Mouse (Mus musculus): ENCODE data around the gene Tiam2.

The Tiam2 gene

GRCm38 (mm10) chr17:3500076-3500475 lies 173.7 kb downstream of the Tiam2 start:
- DNase-seq: no peak

- DNase-seq: peak; percentile 3
Measured at GRCm38 (mm10) chr17:3500936-3501335, 174.6 kb downstream of the Tiam2 start.

- DNase-seq: no peak
Measured at GRCm38 (mm10) chr17:3505711-3506110, 179.3 kb downstream of the Tiam2 start.

- no peak for DNase-seq
Measured at GRCm38 (mm10) chr17:3506508-3506907, 180.1 kb downstream of the Tiam2 start.

GRCm38 (mm10) chr17:3509841-3510240 lies 183.5 kb downstream of the Tiam2 start:
- DNase-seq: peak; percentile 66

- no peak for DNase-seq
Measured at GRCm38 (mm10) chr17:3514316-3514715, 187.9 kb downstream of the Tiam2 start.

GRCm38 (mm10) chr17:3515851-3516250 lies 189.5 kb downstream of the Tiam2 start:
- DNase-seq: no peak

GRCm38 (mm10) chr17:3516406-3516805 lies 190.0 kb downstream of the Tiam2 start:
- DNase-seq: no peak

- no peak for DNase-seq
Measured at GRCm38 (mm10) chr17:3520344-3520743, 194.0 kb downstream of the Tiam2 start.

GRCm38 (mm10) chr17:3527841-3528471 lies 201.6 kb downstream of the Tiam2 start:
- no peak for DNase-seq

GRCm38 (mm10) chr17:3529523-3529922 lies 203.2 kb downstream of the Tiam2 start:
- no peak for DNase-seq

GRCm38 (mm10) chr17:3530549-3530948 lies 204.2 kb downstream of the Tiam2 start:
- no peak for DNase-seq

- no peak for DNase-seq
Measured at GRCm38 (mm10) chr17:3531641-3532040, 205.3 kb downstream of the Tiam2 start.

GRCm38 (mm10) chr17:3532254-3532653 lies 205.9 kb downstream of the Tiam2 start, which contains the start of gene Cldn20:
Cldn20 (plus strand) TSS chr17:3532554.
- no peak for DNase-seq

GRCm38 (mm10) chr17:3533425-3533824 lies 207.1 kb downstream of the Tiam2 start:
- peak; percentile 15 for DNase-seq

GRCm38 (mm10) chr17:3540304-3540703 lies 213.9 kb downstream of the Tiam2 start:
- DNase-seq: no peak

- no peak for DNase-seq
Measured at GRCm38 (mm10) chr17:3541033-3541432, 214.7 kb downstream of the Tiam2 start.

GRCm38 (mm10) chr17:3547725-3548124 lies 221.4 kb downstream of the Tiam2 start:
- DNase-seq: no peak

GRCm38 (mm10) chr17:3556251-3556650 lies 229.9 kb downstream of the Tiam2 start:
- DNase-seq: no peak

GRCm38 (mm10) chr17:3557331-3558311 lies 231.2 kb downstream of the Tiam2 start, which contains the start of gene Tfb1m:
Tfb1m (minus strand) TSS chr17:3557781.
- peak; percentile 99 for DNase-seq

- peak; percentile 61 for DNase-seq
Measured at GRCm38 (mm10) chr17:3558356-3558870, 232.0 kb downstream of the Tiam2 start.

- peak; percentile 40 for DNase-seq
Measured at GRCm38 (mm10) chr17:3560534-3560933, 234.2 kb downstream of the Tiam2 start.

GRCm38 (mm10) chr17:3562405-3562804 lies 236.0 kb downstream of the Tiam2 start:
- peak; percentile 13 for DNase-seq

GRCm38 (mm10) chr17:3570876-3571275 lies 244.5 kb downstream of the Tiam2 start:
- peak; percentile 73 for DNase-seq

Data from lung, postnatal 36 days (tissue).